Mouse (Mus musculus) gastrocnemius, postnatal 4 days (tissue): ENCODE results near the gene 4933427D14Rik. TPM values are rescaled to one million over a fixed set of nuclear protein-coding genes. Genes with fewer than 3 reads are reported as not detected.

Experiments
- DNase-seq, 2 experiments: peaks; one replicate each; pipeline ENCODE4 v3.0.0; 2021 to 2022; ENCODE audit warnings: low spot score in 2 of 2, mixed read lengths in 2 of 2
- total RNA-seq, 2 experiments: library from RNA; stranded (reverse); gene quantifications; 2 replicates each; pipeline ENCODE4 v1.2.3; 2021

4933427D14Rik gene
- total RNA-seq, 2 experiments from 2014 or later, result 4.7 to 5.9 TPM

- no peak for DNase-seq
Measured at GRCm38 (mm10) chr11:72110726-72111125, 96.5 kb downstream of the 4933427D14Rik start.

- DNase-seq, result no peak
Measured at GRCm38 (mm10) chr11:72104223-72104622, 103.0 kb downstream of the 4933427D14Rik start.

Other genes with a start within 250 kb of the 4933427D14Rik start
- under 1 TPM; 0.26 to 0.29 TPM for gene Aipl1, start 169.9 kb downstream of the 4933427D14Rik start, total RNA-seq
- 10 to 100 TPM; 21.3 to 30.0 TPM for gene Pimreg, start 165.4 kb downstream of the 4933427D14Rik start, total RNA-seq
- 1 to 10 TPM; 1.4 to 1.5 TPM for gene Pitpnm3, start 71.7 kb downstream of the 4933427D14Rik start, total RNA-seq
- under 1 TPM; 0.61 to 0.65 TPM for gene Gm43951, start 619 bp downstream of the 4933427D14Rik start, total RNA-seq
- 10 to 100 TPM; 46.8 to 49.6 TPM for gene Txndc17, start 88 bp upstream of the 4933427D14Rik start, total RNA-seq
- gene Med31, start 8.1 kb upstream of the 4933427D14Rik start, total RNA-seq, result 10 to 100 TPM; 10.8 to 12.0 TPM
- under 1 TPM; 0.23 to 0.52 TPM for gene Slc13a5, start 59.8 kb upstream of the 4933427D14Rik start, total RNA-seq
- gene Xaf1, start 94.2 kb upstream of the 4933427D14Rik start, total RNA-seq, result 10 to 100 TPM; 10.0 to 10.8 TPM
- not detected for gene Fbxo39, start 107.0 kb upstream of the 4933427D14Rik start, total RNA-seq
- 1 to 10 TPM; 1.5 to 2.2 TPM for gene Tekt1, start 155.0 kb upstream of the 4933427D14Rik start, total RNA-seq
- 100 to 1,000 TPM; 160 to 187 TPM for gene Smtnl2, start 204.3 kb upstream of the 4933427D14Rik start, total RNA-seq
- gene Ggt6, start 228.1 kb upstream of the 4933427D14Rik start, total RNA-seq, result under 1 TPM; 0.23 to 0.32 TPM
- 10 to 100 TPM; 71.8 to 90.1 TPM for gene Mybbp1a, start 233.9 kb upstream of the 4933427D14Rik start, total RNA-seq